Mouse (Mus musculus): ENCODE measurements around the gene Dennd6b. TPM values are rescaled to one million over a fixed set of nuclear protein-coding genes. Genes with fewer than 3 reads are reported as not detected.

Dennd6b gene
- polyA plus RNA-seq, 1 experiment from 2014 or later = 12.5 TPM

- Histone ChIP-seq H3K9ac (ENCODE audit: low read length) (peak overlapping the region; percentile 99), H3K27ac (ENCODE audit: low read length) (peak overlapping the region; percentile 91), H3K4me3 (ENCODE audit: low read length) (peak overlapping the region; percentile 99), H3K36me3 (ENCODE audit: control insufficient read depth, insufficient read depth, low read length) (peaks cover 5% of the 10 kb centered on the region), H3K4me2 (ENCODE audit: low read depth, low read length) (peak overlapping the region; percentile 69), H3K27me3 (ENCODE audit: control insufficient read depth, insufficient read depth, low read depth, low read length) (no peaks in the 10 kb centered on the region), H3K4me1 (replicated peaks; ENCODE audit: control insufficient read depth, insufficient read depth, low read length) (peaks cover 6% of the 10 kb centered on the region; the same call in 1 of the 2 replicates), H3K9me3 (ENCODE audit: control insufficient read depth, low read length) (peaks cover 3% of the 10 kb centered on the region)
- no peak; the same call in 1 of the 2 replicates for ATAC-seq (ENCODE audit: low read depth)
- 1% methylated on average over 35 of the region's 35 CpGs for WGBS
These were observed 15.6 kb upstream of the Dennd6b start for GRCm38 (mm10) chr15:89211716-89212461.

GRCm38 (mm10) chr15:89210915-89211715 is 14.8 kb upstream of the Dennd6b start, which contains the start of gene Ppp6r2:
Gene Ppp6r2 (plus strand): TSS chr15:89211553.
- ATAC-seq (ENCODE audit: low read depth) = peak; percentile 90
- WGBS = 3% methylated on average over 64 of the region's 73 CpGs

GRCm38 (mm10) chr15:89209886-89210761 is 13.8 kb upstream of the Dennd6b start:
- peak overlapping the region; percentile 52 for H3K4me3 ChIP-seq (ENCODE audit: low read length)
- peak; percentile 40; the same call in 1 of the 2 replicates for ATAC-seq (ENCODE audit: low read depth)
- H3K36me3 ChIP-seq (ENCODE audit: control insufficient read depth, insufficient read depth, low read length) = no peaks in the 10 kb centered on the region
- H3K27ac ChIP-seq (ENCODE audit: low read length) = peak overlapping the region; percentile 91
- peak overlapping the region; percentile 61 for H3K4me2 ChIP-seq (ENCODE audit: low read depth, low read length)
- no peaks in the 10 kb centered on the region for H3K9me3 ChIP-seq (ENCODE audit: control insufficient read depth, low read length)
- H3K9ac ChIP-seq (ENCODE audit: low read length) = peak overlapping the region; percentile 69
- no peaks in the 10 kb centered on the region for H3K27me3 ChIP-seq (ENCODE audit: control insufficient read depth, insufficient read depth, low read depth, low read length)
- peaks cover 6% of the 10 kb centered on the region; the same call in 1 of the 2 replicates for H3K4me1 ChIP-seq (replicated peaks; ENCODE audit: control insufficient read depth, insufficient read depth, low read length)
- 9% methylated on average over 22 of the region's 22 CpGs for WGBS

More at GRCm38 (mm10) chr15:89210915-89211715, 14.8 kb upstream of the Dennd6b start, which contains the start of gene Ppp6r2:
- H3K4me1 ChIP-seq (replicated peaks; ENCODE audit: control insufficient read depth, insufficient read depth, low read length) = peaks cover 6% of the 10 kb centered on the region; the same call in 1 of the 2 replicates
- no peaks in the 10 kb centered on the region; the same call in 1 of the 2 replicates for H3K36me3 ChIP-seq (ENCODE audit: control insufficient read depth, insufficient read depth, low read length)
- peak within 1 kb of the TSS; percentile 99 for H3K4me3 ChIP-seq (ENCODE audit: low read length)
- H3K27ac ChIP-seq (ENCODE audit: low read length) = peak within 1 kb of the TSS; percentile 91
- peak within 1 kb of the TSS; percentile 69 for H3K4me2 ChIP-seq (ENCODE audit: low read depth, low read length)
- peak within 1 kb of the TSS; percentile 99 for H3K9ac ChIP-seq (ENCODE audit: low read length)
- no peaks in the 10 kb centered on the region for H3K27me3 ChIP-seq (ENCODE audit: control insufficient read depth, insufficient read depth, low read depth, low read length)
- no peaks in the 10 kb centered on the region for H3K9me3 ChIP-seq (ENCODE audit: control insufficient read depth, low read length)

GRCm38 (mm10) chr15:89207457-89207856 is 11.2 kb upstream of the Dennd6b start:
- 0 out of 2 replicates have a peak, but pooled peaks cover 5% of the 10 kb centered on the region for H3K9me3 ChIP-seq (ENCODE audit: control insufficient read depth, low read length)
- H3K4me2 ChIP-seq (ENCODE audit: low read depth, low read length) = no peak overlapping the region
- no peaks in the 10 kb centered on the region for H3K36me3 ChIP-seq (ENCODE audit: control insufficient read depth, insufficient read depth, low read length)
- no peak for ATAC-seq (ENCODE audit: low read depth)
- H3K4me3 ChIP-seq (ENCODE audit: low read length) = no peak overlapping the region
- H3K27me3 ChIP-seq (ENCODE audit: control insufficient read depth, insufficient read depth, low read depth, low read length) = no peaks in the 10 kb centered on the region
- no peak overlapping the region for H3K9ac ChIP-seq (ENCODE audit: low read length)
- 79% methylated on average over 4 of the region's 4 CpGs for WGBS
- H3K27ac ChIP-seq (ENCODE audit: low read length) = no peak overlapping the region
- H3K4me1 ChIP-seq (replicated peaks; ENCODE audit: control insufficient read depth, insufficient read depth, low read length) = peaks cover 5% of the 10 kb centered on the region; the same call in 1 of the 2 replicates

- Histone ChIP-seq H3K9ac (ENCODE audit: low read length) (peak overlapping the region; percentile 100), H3K27ac (ENCODE audit: low read length) (peak overlapping the region; percentile 66), H3K4me2 (ENCODE audit: low read depth, low read length) (peak overlapping the region; percentile 92), H3K27me3 (ENCODE audit: control insufficient read depth, insufficient read depth, low read depth, low read length) (no peaks in the 10 kb centered on the region), H3K36me3 (ENCODE audit: control insufficient read depth, insufficient read depth, low read length) (no peaks in the 10 kb centered on the region), H3K9me3 (ENCODE audit: control insufficient read depth, low read length) (no peaks in the 10 kb centered on the region), H3K4me1 (replicated peaks; ENCODE audit: control insufficient read depth, insufficient read depth, low read length) (peaks cover 13% of the 10 kb centered on the region), H3K4me3 (ENCODE audit: low read length) (peak overlapping the region; percentile 100)
- WGBS = 56% methylated on average over 15 of the region's 15 CpGs
- no peak for ATAC-seq (ENCODE audit: low read depth)
These were observed 760 bp upstream of the Dennd6b start for GRCm38 (mm10) chr15:89197056-89197455.

GRCm38 (mm10) chr15:89195690-89196312 is 495 bp downstream of the Dennd6b start:
- WGBS = under 1% methylated on average over 25 of the region's 25 CpGs
- Histone ChIP-seq H3K4me3 (ENCODE audit: low read length) (peak overlapping the region; percentile 100), H3K4me1 (replicated peaks; ENCODE audit: control insufficient read depth, insufficient read depth, low read length) (peaks cover 13% of the 10 kb centered on the region), H3K36me3 (ENCODE audit: control insufficient read depth, insufficient read depth, low read length) (no peaks in the 10 kb centered on the region), H3K9ac (ENCODE audit: low read length) (peak overlapping the region; percentile 100), H3K9me3 (ENCODE audit: control insufficient read depth, low read length) (no peaks in the 10 kb centered on the region), H3K4me2 (ENCODE audit: low read depth, low read length) (peak overlapping the region; percentile 92), H3K27ac (ENCODE audit: low read length) (peak overlapping the region; percentile 99), H3K27me3 (ENCODE audit: control insufficient read depth, insufficient read depth, low read depth, low read length) (no peaks in the 10 kb centered on the region)
- ATAC-seq (ENCODE audit: low read depth) = peak; percentile 97

GRCm38 (mm10) chr15:89195261-89195681 is 1.0 kb downstream of the Dennd6b start:
- H3K4me2 ChIP-seq (ENCODE audit: low read depth, low read length) = peak overlapping the region; percentile 92
- peak overlapping the region; percentile 99 for H3K27ac ChIP-seq (ENCODE audit: low read length)
- peak overlapping the region; percentile 100 for H3K4me3 ChIP-seq (ENCODE audit: low read length)
- WGBS = 47% methylated on average over 6 of the region's 6 CpGs
- no peaks in the 10 kb centered on the region; the same call in 1 of the 2 replicates for H3K36me3 ChIP-seq (ENCODE audit: control insufficient read depth, insufficient read depth, low read length)
- H3K9me3 ChIP-seq (ENCODE audit: control insufficient read depth, low read length) = no peaks in the 10 kb centered on the region
- no peaks in the 10 kb centered on the region for H3K27me3 ChIP-seq (ENCODE audit: control insufficient read depth, insufficient read depth, low read depth, low read length)
- ATAC-seq (ENCODE audit: low read depth) = no peak
- peaks cover 13% of the 10 kb centered on the region for H3K4me1 ChIP-seq (replicated peaks; ENCODE audit: control insufficient read depth, insufficient read depth, low read length)
- H3K9ac ChIP-seq (ENCODE audit: low read length) = peak overlapping the region; percentile 100

GRCm38 (mm10) chr15:89184937-89185227 is 11.4 kb downstream of the Dennd6b start:
- no peak overlapping the region for H3K27ac ChIP-seq (ENCODE audit: low read length)
- no peak overlapping the region for H3K4me3 ChIP-seq (ENCODE audit: low read length)
- WGBS = 80% methylated on average over 5 of the region's 5 CpGs
- no peak for ATAC-seq (ENCODE audit: low read depth)
- no peaks in the 10 kb centered on the region for H3K36me3 ChIP-seq (ENCODE audit: control insufficient read depth, insufficient read depth, low read length)
- H3K9me3 ChIP-seq (ENCODE audit: control insufficient read depth, low read length) = no peaks in the 10 kb centered on the region
- H3K4me1 ChIP-seq (replicated peaks; ENCODE audit: control insufficient read depth, insufficient read depth, low read length) = peaks cover 13% of the 10 kb centered on the region
- H3K27me3 ChIP-seq (ENCODE audit: control insufficient read depth, insufficient read depth, low read depth, low read length) = no peaks in the 10 kb centered on the region
- H3K9ac ChIP-seq (ENCODE audit: low read length) = no peak overlapping the region
- no peak overlapping the region for H3K4me2 ChIP-seq (ENCODE audit: low read depth, low read length)
